Mouse (Mus musculus) stomach, postnatal 0 days (tissue): ENCODE measurements at regions not wholly inside any gene's neighbourhood (a gene's known extent, or its start where the extent isn't known, plus 50 kb on each side); places are given as distances from the start of the nearest gene placed in this dataset.

Experiments used
- CTCF ChIP-seq: IDR thresholded peaks from 2 replicates; pipeline ENCODE4 v1.5.1; 2016; ENCODE audit warnings: antibody characterized with exemption, low read depth, mild to moderate bottlenecking, moderate library complexity
- EP300 ChIP-seq: optimal IDR thresholded peaks from 2 replicates; pipeline ENCODE3; 2016; ENCODE audit warnings: antibody characterized with exemption

GRCm38 (mm10) chrX:142561788-142562187 is 119.4 kb upstream of the Tmem164 start:
- TF ChIP-seq CTCF (no peak), EP300 (no peak)
